Mouse (Mus musculus) MEL (cell line): Measurements from ENCODE around the gene Vmn1r121. TPM values are rescaled to one million over a fixed set of nuclear protein-coding genes. Genes with fewer than 3 reads are reported as not detected.
"Not testable (repeated sequence)": the region's sequence is repeated elsewhere in the genome, so short reads cannot be mapped to it uniquely, and the experiment has no call there.

Experiments used
- DNase-seq: peaks from one replicate; pipeline ENCODE4 v3.0.0; 2011; ENCODE audit warnings: low read depth, low spot score
- H3K27ac ChIP-seq: 2 replicates; pipeline ENCODE4 v1.5.1; 2012; ENCODE audit warnings: low read depth, mild to moderate bottlenecking, control low read depth, low read length, moderate library complexity; ENCODE audit not compliant: control insufficient read depth
- H3K27me3 ChIP-seq, 2 experiments: fragments of 150-350 bp in 1 of 2; sonication (generic) in 1 of 2; 2 replicates each; pipeline ENCODE4 v1.6.1; 2012; ENCODE audit warnings: low read length in 2 of 2, mild to moderate bottlenecking in 2 of 2, improper control_type of control experiment in 1 of 2, moderate library complexity in 1 of 2; ENCODE audit not compliant: insufficient read depth in 2 of 2, control insufficient read depth in 1 of 2
- H3K36me3 ChIP-seq, 2 experiments: 2 replicates each; pipeline ENCODE4 v1.6.1; 2012 to 2014; ENCODE audit warnings: low read length in 2 of 2, improper control_type of control experiment in 1 of 2, inconsistent platforms in 1 of 2, mild to moderate bottlenecking in 1 of 2; ENCODE audit not compliant: insufficient read depth in 2 of 2, control insufficient read depth in 1 of 2
- H3K4me1 ChIP-seq, 2 experiments: fragments of 150-350 bp in 1 of 2; sonication (generic) in 1 of 2; 2 replicates each; pipeline ENCODE4 v1.6.1; 2012; ENCODE audit warnings: low read length in 2 of 2, improper control_type of control experiment in 1 of 2, mild to moderate bottlenecking in 1 of 2; ENCODE audit not compliant: insufficient read depth in 2 of 2, control insufficient read depth in 1 of 2
- H3K4me3 ChIP-seq, 2 experiments: fragments of 150-350 bp in 1 of 2; sonication (generic) in 1 of 2; 2 replicates each; pipeline ENCODE4 v1.5.1; 2012; ENCODE audit warnings: low read depth in 2 of 2, low read length in 2 of 2, mild to moderate bottlenecking in 2 of 2, moderate library complexity in 2 of 2, control low read depth in 1 of 2, improper control_type of control experiment in 1 of 2; ENCODE audit not compliant: control insufficient read depth in 1 of 2, insufficient read depth in 1 of 2
- H3K79me2 ChIP-seq: 2 replicates; pipeline ENCODE4 v1.6.1; 2012; ENCODE audit warnings: mild to moderate bottlenecking, low read length, moderate library complexity; ENCODE audit not compliant: control insufficient read depth, poor library complexity, insufficient read depth
- H3K9ac ChIP-seq: 2 replicates; pipeline ENCODE4 v1.6.1; 2012; ENCODE audit warnings: low read depth, mild to moderate bottlenecking, control low read depth, low read length, moderate library complexity; ENCODE audit not compliant: control insufficient read depth, poor library complexity, severe bottlenecking
- H3K9me3 ChIP-seq: fragments of 150-350 bp; sonication (generic); replicated peaks from 2 replicates; pipeline ENCODE4 v1.6.1; 2012; ENCODE audit warnings: mild to moderate bottlenecking, low read length, improper control_type of control experiment, moderate library complexity; ENCODE audit not compliant: insufficient read depth
- polyA plus RNA-seq, 2 experiments: library from polyadenylated mRNA; stranded (reverse) in 1 of 2; unstranded in 1 of 2; fragments of >175 nt in 1 of 2; fragments of >200 nt in 1 of 2; gene quantifications; 2 replicates each; pipeline versions ENCODE4 v1.2.1 to v1.2.4; 2012; ENCODE audit warnings: low replicate concordance in 2 of 2, low read depth in 1 of 2; ENCODE audit not compliant: insufficient read length in 2 of 2, insufficient read depth in 1 of 2, missing spikeins in 1 of 2
- total RNA-seq: library from RNA; depleted of rRNA; stranded (reverse); fragments of 300-350 nt; gene quantifications from 2 replicates; pipeline ENCODE4 v1.2.3, GENCODE M21; 2012; rRNA removed

Vmn1r121 gene
- not detected in 2 replicates for total RNA-seq
- not detected for polyA plus RNA-seq

GRCm38 (mm10) chr7:21098413-21098812 lies at the start of gene Vmn1r121:
Vmn1r121 (minus strand) TSS chr7:21098513.
- H3K4me1 ChIP-seq, H3K27ac ChIP-seq, H3K27me3 ChIP-seq, H3K9ac ChIP-seq, H3K79me2 ChIP-seq, H3K36me3 ChIP-seq, H3K4me3 ChIP-seq, H3K9me3 ChIP-seq, DNase-seq: not testable (repeated sequence)

GRCm38 (mm10) chr7:21134028-21134427 lies 35.7 kb upstream of the Vmn1r121 start, which contains the start of gene Vmn1r122:
Vmn1r122 (minus strand) TSS chr7:21134128.
- not testable (repeated sequence) for H3K4me3 ChIP-seq, H3K27ac ChIP-seq, H3K79me2 ChIP-seq, H3K9me3 ChIP-seq, H3K4me1 ChIP-seq, H3K27me3 ChIP-seq, H3K36me3 ChIP-seq, H3K9ac ChIP-seq, DNase-seq

- not testable (repeated sequence) for DNase-seq, H3K4me1 ChIP-seq, H3K9ac ChIP-seq, H3K36me3 ChIP-seq, H3K27me3 ChIP-seq, H3K27ac ChIP-seq, H3K4me3 ChIP-seq, H3K9me3 ChIP-seq, H3K79me2 ChIP-seq
Observed at GRCm38 (mm10) chr7:21053684-21054083, 44.6 kb downstream of the Vmn1r121 start, which contains the start of gene Vmn1r120. Vmn1r120 (minus strand) TSS chr7:21053784.

Other genes with a start within 250 kb of the Vmn1r121 start
- not detected in 2 replicates for gene Vmn1r116, start 226.3 kb downstream of the Vmn1r121 start, total RNA-seq
- not detected for gene Vmn1r116, start 226.3 kb downstream of the Vmn1r121 start, polyA plus RNA-seq
- gene Vmn1r117, start 214.4 kb downstream of the Vmn1r121 start, total RNA-seq: not detected in 2 replicates
- not detected for gene Vmn1r117, start 214.4 kb downstream of the Vmn1r121 start, polyA plus RNA-seq
- gene Vmn1r118, start 186.2 kb downstream of the Vmn1r121 start, total RNA-seq: not detected in 2 replicates
- gene Vmn1r118, start 186.2 kb downstream of the Vmn1r121 start, polyA plus RNA-seq: not detected
- not detected in 2 replicates for gene Vmn1r119, start 86.1 kb downstream of the Vmn1r121 start, total RNA-seq
- gene Vmn1r119, start 86.1 kb downstream of the Vmn1r121 start, polyA plus RNA-seq: not detected
- gene Vmn1r120, start 44.7 kb downstream of the Vmn1r121 start, total RNA-seq: not detected in 2 replicates
- gene Vmn1r120, start 44.7 kb downstream of the Vmn1r121 start, polyA plus RNA-seq: not detected
- not detected in 2 replicates for gene Vmn1r122, start 35.6 kb upstream of the Vmn1r121 start, total RNA-seq
- gene Vmn1r122, start 35.6 kb upstream of the Vmn1r121 start, polyA plus RNA-seq: not detected
- gene Vmn1r123, start 63.7 kb upstream of the Vmn1r121 start, total RNA-seq: not detected in 2 replicates
- not detected for gene Vmn1r123, start 63.7 kb upstream of the Vmn1r121 start, polyA plus RNA-seq
- gene Gm5157, start 91.9 kb upstream of the Vmn1r121 start, total RNA-seq: not detected in 2 replicates
- gene Gm5157, start 91.9 kb upstream of the Vmn1r121 start, polyA plus RNA-seq: not detected
- gene Vmn1r124, start 162.1 kb upstream of the Vmn1r121 start, total RNA-seq: not detected in 2 replicates
- gene Vmn1r124, start 162.1 kb upstream of the Vmn1r121 start, polyA plus RNA-seq: not detected
- gene Vmn1r125, start 173.7 kb upstream of the Vmn1r121 start, total RNA-seq: not detected in 2 replicates
- not detected for gene Vmn1r125, start 173.7 kb upstream of the Vmn1r121 start, polyA plus RNA-seq
- not detected in 2 replicates for gene Vmn1r126, start 203.0 kb upstream of the Vmn1r121 start, total RNA-seq
- not detected for gene Vmn1r126, start 203.0 kb upstream of the Vmn1r121 start, polyA plus RNA-seq
- gene Vmn1r127, start 221.3 kb upstream of the Vmn1r121 start, total RNA-seq: not detected in 2 replicates
- not detected for gene Vmn1r127, start 221.3 kb upstream of the Vmn1r121 start, polyA plus RNA-seq